Mouse (Mus musculus): ENCODE results near the gene 2810004N23Rik.

DNA sequence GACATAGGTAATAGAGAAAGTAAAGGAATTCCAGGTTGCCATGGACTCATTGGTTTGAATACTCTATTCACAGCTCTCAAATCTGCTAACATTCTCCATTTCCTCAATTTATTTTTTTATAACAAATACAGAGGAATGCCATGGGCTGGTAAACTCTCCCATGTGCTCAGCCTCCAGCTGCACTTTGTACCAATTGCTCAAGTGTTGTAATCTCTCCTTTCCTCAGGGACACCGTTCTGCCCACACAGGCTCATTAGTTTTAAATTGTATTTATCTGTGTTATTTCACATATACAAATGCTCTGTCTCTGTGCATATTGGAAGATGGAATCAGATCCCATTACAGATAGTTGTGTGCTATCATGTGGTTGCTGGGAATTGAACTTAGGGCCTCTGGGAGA is 9.4 kb downstream of the 2810004N23Rik start:
- no peak for TF ChIP-seq CTCF (IDR thresholded peaks at IDR 0.05)
- TF ChIP-seq EP300 (IDR thresholded peaks at IDR 0.05), result no peak

Data from lung, postnatal 0 days (tissue).